Comparison of ENCODE assay signal across 10 mouse cellular contexts in the genomic region with DNA sequence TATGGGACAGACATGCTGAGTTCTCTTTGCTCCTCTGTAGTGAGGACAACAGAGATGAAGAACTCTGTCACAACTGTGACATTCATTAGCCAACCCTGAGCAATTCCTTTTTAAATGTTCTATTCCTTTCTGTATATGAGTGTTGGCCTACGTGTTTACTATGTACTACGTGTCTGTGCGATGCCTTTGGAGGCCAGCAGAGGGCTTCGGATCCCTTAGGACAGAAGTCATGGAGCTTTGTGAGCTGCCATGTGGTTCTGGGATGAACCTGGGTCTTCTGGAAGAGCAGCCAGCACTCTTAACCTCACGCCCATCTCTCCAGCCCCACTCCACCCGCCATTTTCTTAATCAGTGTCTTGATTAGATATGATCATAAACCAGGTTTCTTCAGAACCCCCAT. TPM values are rescaled to one million over a fixed set of nuclear protein-coding genes. Genes with fewer than 3 reads are reported as not detected.
DNase-seq lines count a peak whose midpoint lies in the region; ATAC-seq and TF ChIP-seq lines count a peak whose summit lies in the region.
"Had no signal": no experiment of that assay in that cellular context is flagged by ENCODE, and none has a peak within 500 bp of the region (broad histone marks: within the 10 kb centered on the region; RNA-seq: fewer than 3 reads in every experiment).

No protein-coding gene starts in this region.

- no peaks in the 10 kb centered on the region for H3K9me3 ChIP-seq in hindbrain, postnatal 0 days (ENCODE audit: low read length)
- no peaks in the 10 kb centered on the region for H3K9me3 ChIP-seq in hindbrain, embryonic 12.5 days (replicated peaks)
- H3K9me3 ChIP-seq: forebrain, embryonic 10.5 days had no signal

- H3K36me3 ChIP-seq in hindbrain, postnatal 0 days (ENCODE audit: insufficient read depth, low read length), result peaks cover 49% of the 10 kb centered on the region
- peaks cover 73% of the 10 kb centered on the region for H3K36me3 ChIP-seq in hindbrain, embryonic 12.5 days

- no peak overlapping the region for H3K27ac ChIP-seq in hindbrain, postnatal 0 days
- H3K27ac ChIP-seq in hindbrain, embryonic 12.5 days, result no peak overlapping the region
- no peak overlapping the region for H3K27ac ChIP-seq in bone marrow, adult 2 months (ENCODE audit: control insufficient read depth, insufficient read depth, low read depth, low read length, poor library complexity)
- H3K27ac ChIP-seq: forebrain, embryonic 10.5 days had no signal

- TF ChIP-seq POLR2A in bone marrow, adult 2 months (IDR thresholded peaks at IDR 0.05; ENCODE audit: borderline replicate concordance, control insufficient read depth, low read depth, low read length), result no peak

- no peaks in the 10 kb centered on the region for H3K27me3 ChIP-seq in hindbrain, postnatal 0 days (ENCODE audit: insufficient read depth, low read length)
- no peaks in the 10 kb centered on the region for H3K27me3 ChIP-seq in hindbrain, embryonic 12.5 days

- TF ChIP-seq CTCF in hindbrain, postnatal 0 days (IDR thresholded peaks at IDR 0.05; ENCODE audit: low read depth), result peak; percentile 60
- peak; percentile 27; the same call in 1 of the 2 replicates for TF ChIP-seq CTCF in bone marrow, adult 2 months (IDR thresholded peaks at IDR 0.05; ENCODE audit: control insufficient read depth, insufficient read depth, low read length)

- WGBS in hindbrain, postnatal 0 days, result 88% methylated on average over 6 of the region's 6 CpGs
- 89% methylated on average over 6 of the region's 6 CpGs for WGBS in hindbrain, embryonic 12.5 days
- 91% methylated on average over 6 of the region's 6 CpGs for WGBS in bone marrow, adult 2 months

- H3K4me1 ChIP-seq in hindbrain, postnatal 0 days (ENCODE audit: insufficient read depth, low read length), result no peaks in the 10 kb centered on the region
- H3K4me1 ChIP-seq in hindbrain, embryonic 12.5 days, result no peaks in the 10 kb centered on the region
- no peaks in the 10 kb centered on the region; the same call in 1 of the 2 replicates for H3K4me1 ChIP-seq in bone marrow, adult 2 months (ENCODE audit: control insufficient read depth, insufficient read depth, low read length)
- H3K4me1 ChIP-seq: forebrain, embryonic 10.5 days had no signal

- no peak overlapping the region for H3K4me3 ChIP-seq in hindbrain, postnatal 0 days (ENCODE audit: low read length)
- H3K4me3 ChIP-seq in hindbrain, embryonic 12.5 days, result no peak overlapping the region
- no peak overlapping the region for H3K4me3 ChIP-seq in bone marrow, adult 2 months (replicated peaks; ENCODE audit: control insufficient read depth, low read depth, low read length)
- H3K4me3 ChIP-seq: forebrain, embryonic 10.5 days had no signal

- H3K4me2 ChIP-seq in hindbrain, postnatal 0 days (ENCODE audit: low read depth, low read length), result no peak overlapping the region
- H3K4me2 ChIP-seq in hindbrain, embryonic 12.5 days (replicated peaks), result no peak overlapping the region

- H3K9ac ChIP-seq in hindbrain, postnatal 0 days (replicated peaks; ENCODE audit: low read length), result no peak overlapping the region
- no peak overlapping the region for H3K9ac ChIP-seq in hindbrain, embryonic 12.5 days

- ATAC-seq in hindbrain, postnatal 0 days, result peak; percentile 41; the same call in 1 of the 2 replicates
- ATAC-seq in hindbrain, embryonic 12.5 days (ENCODE audit: low FRiP score), result no peak

- peak; percentile 45 for DNase-seq in hindbrain, postnatal 0 days (ENCODE audit: low spot score)
- DNase-seq in retina, postnatal 1 day, result peak; percentile 17
- DNase-seq in retina, embryonic 14.5 days (ENCODE audit: low spot score), result no peak
- peak; percentile 11 for DNase-seq in mesoderm, embryonic 11.5 days (ENCODE audit: low read depth, low spot score)
- no peak for DNase-seq in spleen, postnatal 10 days (ENCODE audit: low spot score in 2 of 2)
- no peak for DNase-seq in right cerebral cortex, postnatal 10 days (ENCODE audit: low spot score in 2 of 2)
- DNase-seq: lung, postnatal 36 days had no signal

RNA-seq across cellular contexts. Expression of a gene that starts 32.2 kb away (rescaled TPM):
- 108 and 122 TPM in 2 replicates for total RNA-seq in hindbrain, postnatal 0 days (2014; rRNA removed)
- polyA plus RNA-seq in hindbrain, postnatal 0 days (2015; fragmentation: Nextera tagmentation; extraction: Ambion mirVana), result 91.8 and 92.9 TPM in 2 replicates
- polyA plus RNA-seq in hindbrain, embryonic 12.5 days (2016; fragmentation: Nextera tagmentation; extraction: Ambion mirVana), result 131 and 140 TPM in 2 replicates
- polyA plus RNA-seq in bone marrow, adult 2 months (2011; ENCODE audit: insufficient read depth, insufficient read length, low replicate concordance, missing spikeins), result 35.4 and 48.7 TPM in 2 replicates

Comparison
In these comparisons a context has a peak if more than half of its experiments do, and no peak if none do; other contexts are left out.
1. DNase-seq: peak in hindbrain, postnatal 0 days (single experiment), retina, postnatal 1 day (single experiment) and mesoderm, embryonic 11.5 days (single experiment); none in retina, embryonic 14.5 days (single experiment), spleen, postnatal 10 days (0 of 2) and right cerebral cortex, postnatal 10 days (0 of 2).